Mouse (Mus musculus) liver, embryonic 12.5 days (tissue): ENCODE data around the gene Slc25a19. TPM values are rescaled to one million over a fixed set of nuclear protein-coding genes. Genes with fewer than 3 reads are reported as not detected.

Experiments
- ATAC-seq: fragments of 200-750 bp; cut with Nextera tagmentation; 2 replicates; pipeline ENCODE4 v1.8.0; 2017; ENCODE audit warnings: moderate number of reproducible peaks, mild to moderate bottlenecking, moderate library complexity
- H3K27ac ChIP-seq: fragments of 300-500 bp; sonication (generic); 2 replicates; pipeline ENCODE4 v1.5.1; 2016; ENCODE audit warnings: mild to moderate bottlenecking
- H3K27me3 ChIP-seq: fragments of 300-500 bp; sonication (generic); replicated peaks from 2 replicates; pipeline ENCODE4 v1.6.1; 2016; ENCODE audit warnings: mild to moderate bottlenecking, moderate library complexity
- H3K36me3 ChIP-seq: fragments of 300-500 bp; sonication (generic); 2 replicates; pipeline ENCODE4 v1.6.1; 2016; ENCODE audit warnings: mild to moderate bottlenecking, moderate library complexity
- H3K4me1 ChIP-seq: fragments of 300-500 bp; sonication (generic); 2 replicates; pipeline ENCODE4 v1.6.1; 2016
- H3K4me2 ChIP-seq: fragments of 300-500 bp; sonication (generic); 2 replicates; pipeline ENCODE4 v1.6.1; 2016; ENCODE audit warnings: mild to moderate bottlenecking, moderate library complexity
- H3K4me3 ChIP-seq: fragments of 300-500 bp; sonication (generic); 2 replicates; pipeline ENCODE4 v1.5.1; 2016; ENCODE audit warnings: mild to moderate bottlenecking, moderate library complexity
- H3K9ac ChIP-seq: fragments of 300-500 bp; sonication (generic); 2 replicates; pipeline ENCODE4 v1.6.1; 2016; ENCODE audit warnings: mild to moderate bottlenecking, moderate library complexity
- H3K9me3 ChIP-seq: fragments of 300-500 bp; sonication (generic); replicated peaks from 2 replicates; pipeline ENCODE4 v1.6.1; 2016; ENCODE audit warnings: mild to moderate bottlenecking, moderate library complexity
- WGBS: fragments of 180-500 bp; shearing (Covaris S2); methylation state at CpG from one replicate; pipeline ENCODE4 v1.1.7; 2016; ENCODE audit not compliant: insufficient replicate concordance; 5-methylcytosine and 5-hydroxymethylcytosine counted together
- polyA plus RNA-seq: library from polyadenylated mRNA; unstranded; fragments of >200 nt; fragmentation: Nextera tagmentation; extraction: Ambion mirVana; gene quantifications from 2 replicates; pipeline ENCODE4 v1.2.1, GENCODE M21; 2016

The Slc25a19 gene
- polyA plus RNA-seq, 1 experiment from 2014 or later: 15.7 TPM

DNA sequence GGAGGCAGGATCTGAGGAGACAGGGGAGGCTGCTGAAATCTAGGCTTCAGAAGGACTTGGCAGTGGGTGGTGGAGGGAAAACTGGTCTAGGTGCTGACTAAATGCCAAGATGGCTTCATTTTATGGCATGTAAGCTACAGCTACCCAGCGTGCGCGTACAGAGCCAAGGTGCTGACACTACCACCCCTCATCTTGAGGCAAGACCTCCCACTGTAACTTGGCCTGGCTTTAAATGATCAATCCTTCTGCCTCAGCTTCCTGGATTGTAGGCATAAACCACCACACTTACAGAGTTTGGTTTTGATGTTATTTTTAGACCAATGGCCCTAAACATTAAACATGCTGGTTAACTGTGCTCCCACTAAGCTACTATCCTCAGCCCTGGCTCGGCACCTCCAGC lies 11.4 kb upstream of the Slc25a19 start:
- H3K27me3 ChIP-seq: no peaks in the 10 kb centered on the region
- WGBS: 73% methylated on average over 4 of the region's 4 CpGs
- ATAC-seq: no peak
- H3K4me2 ChIP-seq: no peak overlapping the region
- no peak overlapping the region for H3K4me3 ChIP-seq
- peaks cover 12% of the 10 kb centered on the region for H3K36me3 ChIP-seq
- no peak overlapping the region for H3K27ac ChIP-seq
- peaks cover 32% of the 10 kb centered on the region for H3K4me1 ChIP-seq
- H3K9me3 ChIP-seq: no peaks in the 10 kb centered on the region
- no peak overlapping the region for H3K9ac ChIP-seq

DNA sequence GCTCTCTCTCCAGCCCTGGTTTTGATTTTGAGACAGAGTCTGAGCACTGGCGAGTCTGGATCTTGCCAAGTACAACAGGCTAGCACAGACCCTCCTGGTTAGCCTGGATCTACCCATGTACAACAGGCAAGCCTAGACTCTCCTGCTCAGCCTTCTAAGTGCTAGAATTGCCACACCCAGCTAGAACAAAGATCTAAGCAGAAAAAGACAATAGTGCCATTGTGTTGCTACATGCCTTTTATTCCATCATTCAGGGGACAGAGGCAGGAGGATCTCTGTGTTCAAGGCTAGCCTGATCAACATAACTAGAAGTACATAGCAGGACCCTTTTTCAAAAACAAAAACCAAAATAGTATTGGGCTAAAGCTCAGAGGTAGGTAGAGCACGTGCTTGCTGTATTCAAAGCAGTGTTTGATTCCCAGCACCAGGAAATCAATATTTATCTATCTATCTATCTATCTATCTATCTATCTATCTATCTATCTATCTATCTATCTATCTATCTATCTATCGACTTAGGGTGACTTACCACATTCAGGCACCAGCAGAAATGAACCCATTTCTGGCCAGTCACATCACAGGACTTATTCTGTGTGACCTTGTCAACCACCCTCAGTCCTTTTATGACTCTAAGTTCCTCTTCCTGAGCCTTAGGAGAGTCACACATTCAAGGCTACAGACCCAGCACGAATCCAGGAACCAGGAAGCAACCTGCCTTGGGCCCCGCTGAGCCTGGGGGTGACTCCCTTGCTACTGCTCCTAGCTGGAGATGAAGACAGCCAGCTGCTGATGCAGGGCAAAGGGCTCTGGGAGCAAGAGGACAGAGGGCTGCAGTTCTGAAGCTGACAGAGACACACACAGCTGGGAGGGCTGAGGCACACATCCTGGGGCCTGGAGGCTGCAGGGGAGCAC lies 10.7 kb upstream of the Slc25a19 start:
- Histone ChIP-seq H3K27me3 (no peaks in the 10 kb centered on the region), H3K9me3 (no peaks in the 10 kb centered on the region), H3K36me3 (peaks cover 7% of the 10 kb centered on the region), H3K4me2 (no peak overlapping the region), H3K9ac (no peak overlapping the region), H3K4me1 (peaks cover 27% of the 10 kb centered on the region), H3K27ac (no peak overlapping the region), H3K4me3 (no peak overlapping the region)
- ATAC-seq: no peak
- WGBS: 38% methylated on average over 5 of the region's 5 CpGs

GRCm38 (mm10) chr11:115636960-115637359 lies 8.9 kb upstream of the Slc25a19 start:
- Histone ChIP-seq H3K27ac (no peak overlapping the region), H3K4me2 (no peak overlapping the region), H3K4me3 (no peak overlapping the region), H3K9ac (no peak overlapping the region), H3K36me3 (no peaks in the 10 kb centered on the region), H3K9me3 (no peaks in the 10 kb centered on the region), H3K27me3 (no peaks in the 10 kb centered on the region), H3K4me1 (peaks cover 23% of the 10 kb centered on the region)
- ATAC-seq: no peak
- 65% methylated on average over 3 of the region's 3 CpGs for WGBS

- Histone ChIP-seq H3K4me2 (no peak overlapping the region), H3K9ac (no peak overlapping the region), H3K36me3 (no peaks in the 10 kb centered on the region), H3K27me3 (no peaks in the 10 kb centered on the region), H3K9me3 (no peaks in the 10 kb centered on the region), H3K4me3 (no peak overlapping the region), H3K4me1 (peaks cover 23% of the 10 kb centered on the region), H3K27ac (no peak overlapping the region)
- 60% methylated on average over 8 of the region's 8 CpGs for WGBS
- ATAC-seq: no peak
Observed at GRCm38 (mm10) chr11:115635484-115635883, 7.4 kb upstream of the Slc25a19 start.

- 65% methylated on average over 8 of the region's 8 CpGs for WGBS
- ATAC-seq: no peak
- H3K9ac ChIP-seq: no peak overlapping the region
- H3K4me1 ChIP-seq: peaks cover 23% of the 10 kb centered on the region
- H3K27ac ChIP-seq: no peak overlapping the region
- H3K9me3 ChIP-seq: no peaks in the 10 kb centered on the region
- no peak overlapping the region for H3K4me2 ChIP-seq
- no peaks in the 10 kb centered on the region for H3K36me3 ChIP-seq
- no peak overlapping the region for H3K4me3 ChIP-seq
- H3K27me3 ChIP-seq: no peaks in the 10 kb centered on the region
Observed at GRCm38 (mm10) chr11:115635041-115635440, 6.9 kb upstream of the Slc25a19 start.

DNA sequence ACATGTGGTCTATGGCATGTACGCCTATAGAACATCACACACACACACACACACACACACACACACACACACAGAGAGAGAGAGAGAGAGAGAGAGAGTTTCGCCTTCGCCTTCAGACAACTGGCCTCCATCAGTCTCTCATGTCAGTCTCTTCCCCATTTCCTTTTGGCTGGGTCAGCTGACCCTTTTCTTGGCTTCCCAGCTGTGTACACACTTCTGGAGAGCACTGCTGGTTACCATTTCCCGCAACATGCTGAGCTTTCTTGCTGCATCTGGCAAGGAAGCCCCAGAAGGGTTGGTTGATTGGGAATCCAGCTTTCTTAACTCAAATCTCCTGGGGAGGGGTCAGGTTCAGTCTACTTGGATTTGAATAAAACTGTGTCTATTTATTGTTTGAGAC lies 6.0 kb upstream of the Slc25a19 start:
- Histone ChIP-seq H3K9me3 (no peaks in the 10 kb centered on the region), H3K4me3 (no peak overlapping the region), H3K36me3 (no peaks in the 10 kb centered on the region), H3K4me1 (peaks cover 18% of the 10 kb centered on the region), H3K9ac (no peak overlapping the region), H3K4me2 (no peak overlapping the region), H3K27me3 (no peaks in the 10 kb centered on the region), H3K27ac (no peak overlapping the region)
- no peak for ATAC-seq
- WGBS: 71% methylated on average over 4 of the region's 4 CpGs

GRCm38 (mm10) chr11:115632862-115633261 lies 4.8 kb upstream of the Slc25a19 start:
- H3K36me3 ChIP-seq: no peaks in the 10 kb centered on the region
- H3K4me1 ChIP-seq: peaks cover 18% of the 10 kb centered on the region
- no peak overlapping the region for H3K9ac ChIP-seq
- no peaks in the 10 kb centered on the region for H3K9me3 ChIP-seq
- H3K4me3 ChIP-seq: no peak overlapping the region
- no peak for ATAC-seq
- no peak overlapping the region for H3K27ac ChIP-seq
- H3K27me3 ChIP-seq: no peaks in the 10 kb centered on the region
- 76% methylated on average over 10 of the region's 10 CpGs for WGBS
- no peak overlapping the region for H3K4me2 ChIP-seq

- Histone ChIP-seq H3K9ac (no peak overlapping the region), H3K27ac (no peak overlapping the region), H3K4me1 (peaks cover 22% of the 10 kb centered on the region), H3K4me3 (no peak overlapping the region), H3K4me2 (no peak overlapping the region), H3K27me3 (no peaks in the 10 kb centered on the region), H3K9me3 (no peaks in the 10 kb centered on the region), H3K36me3 (no peaks in the 10 kb centered on the region)
- ATAC-seq: no peak
- 69% methylated on average over 7 of the region's 7 CpGs for WGBS
Observed at GRCm38 (mm10) chr11:115632247-115632646, 4.2 kb upstream of the Slc25a19 start.

- 16% methylated on average over 3 of the region's 3 CpGs for WGBS
- Histone ChIP-seq H3K4me2 (peak overlapping the region; percentile 50), H3K9me3 (no peaks in the 10 kb centered on the region), H3K27ac (peak overlapping the region; percentile 1; the same call in 1 of the 2 replicates), H3K4me3 (peak overlapping the region; percentile 8; the same call in 1 of the 2 replicates), H3K36me3 (no peaks in the 10 kb centered on the region), H3K27me3 (no peaks in the 10 kb centered on the region), H3K9ac (peak overlapping the region; percentile 38; the same call in 1 of the 2 replicates), H3K4me1 (peaks cover 29% of the 10 kb centered on the region)
- ATAC-seq: no peak
Observed at GRCm38 (mm10) chr11:115631505-115631890, 3.4 kb upstream of the Slc25a19 start.

GRCm38 (mm10) chr11:115630532-115631504 lies 2.7 kb upstream of the Slc25a19 start:
- WGBS: 38% methylated on average over 16 of the region's 16 CpGs
- no peaks in the 10 kb centered on the region for H3K9me3 ChIP-seq

DNA sequence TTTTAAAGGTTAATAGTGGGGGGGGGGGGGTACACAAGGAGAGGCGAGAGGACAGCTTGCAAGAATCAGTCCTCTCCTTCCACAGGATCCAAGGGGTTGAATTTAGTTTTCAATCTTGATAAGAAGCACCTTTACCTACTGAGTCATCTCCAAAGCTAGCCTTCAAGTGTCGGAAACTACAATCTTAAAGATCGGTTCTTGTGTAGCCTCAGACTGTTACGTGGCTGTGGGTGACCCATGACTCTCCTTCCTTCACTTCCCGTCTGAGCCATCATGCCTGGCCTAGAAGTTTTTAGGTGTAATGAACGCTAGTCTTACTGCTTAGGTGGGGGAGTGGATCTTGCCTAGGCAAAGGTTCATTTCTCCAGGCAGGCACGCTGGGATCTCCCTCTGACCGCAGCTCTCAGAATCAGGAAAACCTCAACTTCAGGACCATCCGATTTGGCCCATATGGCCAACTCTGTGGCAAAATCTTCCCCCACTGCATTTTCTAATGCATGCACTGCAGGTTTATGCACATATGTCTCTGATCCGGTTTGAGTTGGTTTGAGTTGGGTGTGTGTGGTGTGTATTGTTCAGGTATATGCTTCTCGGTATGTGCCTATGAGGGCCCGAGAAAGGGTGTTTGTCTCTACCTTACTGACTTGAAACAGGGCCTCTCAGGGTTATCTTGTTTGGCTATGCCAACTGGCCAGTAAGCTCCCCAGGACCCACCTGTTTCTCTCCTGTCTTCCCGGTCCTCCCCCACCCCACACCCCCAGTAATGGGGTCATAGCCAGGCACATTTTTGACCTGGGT lies 1.8 kb upstream of the Slc25a19 start:
- WGBS: 62% methylated on average over 13 of the region's 13 CpGs
- H3K4me2 ChIP-seq: no peak overlapping the region
- no peaks in the 10 kb centered on the region for H3K9me3 ChIP-seq
- no peak overlapping the region for H3K27ac ChIP-seq
- H3K4me1 ChIP-seq: peaks cover 37% of the 10 kb centered on the region
- H3K36me3 ChIP-seq: peaks cover 4% of the 10 kb centered on the region; the same call in 1 of the 2 replicates
- no peak overlapping the region for H3K9ac ChIP-seq
- no peak overlapping the region for H3K4me3 ChIP-seq
- no peak for ATAC-seq
- no peaks in the 10 kb centered on the region for H3K27me3 ChIP-seq

More at GRCm38 (mm10) chr11:115630532-115631504, 2.7 kb upstream of the Slc25a19 start:
- Histone ChIP-seq H3K36me3 (no peaks in the 10 kb centered on the region), H3K4me2 (peak overlapping the region; percentile 50), H3K4me3 (peak overlapping the region; percentile 8; the same call in 1 of the 2 replicates), H3K4me1 (peaks cover 36% of the 10 kb centered on the region), H3K27ac (peak overlapping the region; percentile 1; the same call in 1 of the 2 replicates), H3K9ac (peak overlapping the region; percentile 38), H3K27me3 (no peaks in the 10 kb centered on the region)
- no peak for ATAC-seq
